Mouse (Mus musculus): Measurements from ENCODE around the gene Ciz1. TPM values are rescaled to one million over a fixed set of nuclear protein-coding genes. Genes with fewer than 3 reads are reported as not detected.

The Ciz1 gene
- polyA plus RNA-seq, 1 experiment from 2014 or later = 57.0 TPM

- Histone ChIP-seq H3K4me2 (ENCODE audit: low read depth) (no peak overlapping the region), H3K27me3 (ENCODE audit: control insufficient read depth, insufficient read depth, low read length) (no peaks in the 10 kb centered on the region), H3K9ac (ENCODE audit: low read length) (no peak overlapping the region), H3K27ac (ENCODE audit: low read depth, low read length) (no peak overlapping the region), H3K9me3 (ENCODE audit: control insufficient read depth, low read length) (no peaks in the 10 kb centered on the region), H3K36me3 (ENCODE audit: control insufficient read depth, insufficient read depth, low read length) (peaks cover 39% of the 10 kb centered on the region), H3K4me1 (ENCODE audit: control insufficient read depth, insufficient read depth, low read length) (peaks cover 6% of the 10 kb centered on the region), H3K4me3 (ENCODE audit: low read depth, low read length) (no peak overlapping the region)
- DNase-seq (ENCODE audit: low spot score) (no peak), ATAC-seq (ENCODE audit: insufficient read depth, low FRiP score, low TSS enrichment) (no peak)
- WGBS = 89% methylated on average over 12 of the region's 12 CpGs
Observed at GRCm38 (mm10) chr2:32418430-32419151, 66.5 kb downstream of the Ciz1 start.

- ATAC-seq (ENCODE audit: insufficient read depth, low FRiP score, low TSS enrichment) (no peak), DNase-seq (ENCODE audit: low spot score) (no peak)
- 96% methylated on average over 3 of the region's 3 CpGs for WGBS
Observed at GRCm38 (mm10) chr2:32419359-32419758, 67.2 kb downstream of the Ciz1 start.

GRCm38 (mm10) chr2:32420066-32420608 lies 68.0 kb downstream of the Ciz1 start:
- Histone ChIP-seq H3K9ac (ENCODE audit: low read length) (no peak overlapping the region), H3K4me1 (ENCODE audit: control insufficient read depth, insufficient read depth, low read length) (peaks cover 15% of the 10 kb centered on the region), H3K4me2 (ENCODE audit: low read depth) (no peak overlapping the region), H3K36me3 (ENCODE audit: control insufficient read depth, insufficient read depth, low read length) (peaks cover 32% of the 10 kb centered on the region), H3K4me3 (ENCODE audit: low read depth, low read length) (no peak overlapping the region), H3K9me3 (ENCODE audit: control insufficient read depth, low read length) (no peaks in the 10 kb centered on the region), H3K27me3 (ENCODE audit: control insufficient read depth, insufficient read depth, low read length) (no peaks in the 10 kb centered on the region), H3K27ac (ENCODE audit: low read depth, low read length) (no peak overlapping the region)
- ATAC-seq (ENCODE audit: insufficient read depth, low FRiP score, low TSS enrichment) (no peak), DNase-seq (ENCODE audit: low spot score) (no peak)
- WGBS = 90% methylated on average over 12 of the region's 12 CpGs

More at GRCm38 (mm10) chr2:32419359-32419758, 67.2 kb downstream of the Ciz1 start:
- Histone ChIP-seq H3K36me3 (ENCODE audit: control insufficient read depth, insufficient read depth, low read length) (peaks cover 37% of the 10 kb centered on the region), H3K4me3 (ENCODE audit: low read depth, low read length) (no peak overlapping the region), H3K4me1 (ENCODE audit: control insufficient read depth, insufficient read depth, low read length) (peaks cover 13% of the 10 kb centered on the region), H3K9me3 (ENCODE audit: control insufficient read depth, low read length) (no peaks in the 10 kb centered on the region), H3K9ac (ENCODE audit: low read length) (no peak overlapping the region), H3K27me3 (ENCODE audit: control insufficient read depth, insufficient read depth, low read length) (no peaks in the 10 kb centered on the region), H3K27ac (ENCODE audit: low read depth, low read length) (no peak overlapping the region), H3K4me2 (ENCODE audit: low read depth) (no peak overlapping the region)

GRCm38 (mm10) chr2:32420647-32421046 lies 68.5 kb downstream of the Ciz1 start:
- Histone ChIP-seq H3K4me1 (ENCODE audit: control insufficient read depth, insufficient read depth, low read length) (peaks cover 15% of the 10 kb centered on the region), H3K36me3 (ENCODE audit: control insufficient read depth, insufficient read depth, low read length) (peaks cover 27% of the 10 kb centered on the region)
- ATAC-seq (ENCODE audit: insufficient read depth, low FRiP score, low TSS enrichment) = no peak

GRCm38 (mm10) chr2:32421851-32422251 lies 69.7 kb downstream of the Ciz1 start:
- H3K4me1 ChIP-seq (ENCODE audit: control insufficient read depth, insufficient read depth, low read length) = peaks cover 15% of the 10 kb centered on the region
- WGBS = 98% methylated on average over 6 of the region's 6 CpGs
- H3K9ac ChIP-seq (ENCODE audit: low read length) = no peak overlapping the region
- H3K36me3 ChIP-seq (ENCODE audit: control insufficient read depth, insufficient read depth, low read length) = peaks cover 15% of the 10 kb centered on the region
- DNase-seq (ENCODE audit: low spot score) (no peak), ATAC-seq (ENCODE audit: insufficient read depth, low FRiP score, low TSS enrichment) (no peak)
- no peak overlapping the region for H3K27ac ChIP-seq (ENCODE audit: low read depth, low read length)
- H3K4me3 ChIP-seq (ENCODE audit: low read depth, low read length) = no peak overlapping the region
- no peaks in the 10 kb centered on the region for H3K27me3 ChIP-seq (ENCODE audit: control insufficient read depth, insufficient read depth, low read length)
- H3K9me3 ChIP-seq (ENCODE audit: control insufficient read depth, low read length) = no peaks in the 10 kb centered on the region
- H3K4me2 ChIP-seq (ENCODE audit: low read depth) = no peak overlapping the region

More at GRCm38 (mm10) chr2:32420647-32421046, 68.5 kb downstream of the Ciz1 start:
- Histone ChIP-seq H3K4me3 (ENCODE audit: low read depth, low read length) (no peak overlapping the region), H3K27me3 (ENCODE audit: control insufficient read depth, insufficient read depth, low read length) (no peaks in the 10 kb centered on the region), H3K9me3 (ENCODE audit: control insufficient read depth, low read length) (no peaks in the 10 kb centered on the region), H3K9ac (ENCODE audit: low read length) (no peak overlapping the region), H3K4me2 (ENCODE audit: low read depth) (no peak overlapping the region), H3K27ac (ENCODE audit: low read depth, low read length) (no peak overlapping the region)
- WGBS = 89% methylated on average over 6 of the region's 6 CpGs
- no peak for DNase-seq (ENCODE audit: low spot score)

- DNase-seq (ENCODE audit: low spot score) (peak; percentile 72), ATAC-seq (ENCODE audit: insufficient read depth, low FRiP score, low TSS enrichment) (peak; percentile 91)
- H3K36me3 ChIP-seq (ENCODE audit: control insufficient read depth, insufficient read depth, low read length) = peaks cover 10% of the 10 kb centered on the region
- H3K9me3 ChIP-seq (ENCODE audit: control insufficient read depth, low read length) = no peaks in the 10 kb centered on the region
- H3K4me3 ChIP-seq (ENCODE audit: low read depth, low read length) = peak overlapping the region; percentile 30
- H3K9ac ChIP-seq (ENCODE audit: low read length) = peak overlapping the region; percentile 41; the same call in 1 of the 2 replicates
- peak overlapping the region; percentile 60 for H3K4me2 ChIP-seq (ENCODE audit: low read depth)
- 2% methylated on average over 14 of the region's 14 CpGs for WGBS
- no peaks in the 10 kb centered on the region for H3K27me3 ChIP-seq (ENCODE audit: control insufficient read depth, insufficient read depth, low read length)
- H3K4me1 ChIP-seq (ENCODE audit: control insufficient read depth, insufficient read depth, low read length) = peaks cover 21% of the 10 kb centered on the region
- peak overlapping the region; percentile 70 for H3K27ac ChIP-seq (ENCODE audit: low read depth, low read length)
Observed at GRCm38 (mm10) chr2:32423481-32424331, 71.6 kb downstream of the Ciz1 start.

GRCm38 (mm10) chr2:32424796-32425195 lies 72.7 kb downstream of the Ciz1 start:
- no peak for DNase-seq (ENCODE audit: low spot score)
- H3K9ac ChIP-seq (ENCODE audit: low read length) = no peak overlapping the region
- H3K27ac ChIP-seq (ENCODE audit: low read depth, low read length) = peak overlapping the region; percentile 56; the same call in 1 of the 2 replicates
- no peak for ATAC-seq (ENCODE audit: insufficient read depth, low FRiP score, low TSS enrichment)
- H3K4me3 ChIP-seq (ENCODE audit: low read depth, low read length) = no peak overlapping the region
- peaks cover 6% of the 10 kb centered on the region for H3K36me3 ChIP-seq (ENCODE audit: control insufficient read depth, insufficient read depth, low read length)
- H3K4me1 ChIP-seq (ENCODE audit: control insufficient read depth, insufficient read depth, low read length) = peaks cover 31% of the 10 kb centered on the region
- WGBS = 65% methylated on average over 3 of the region's 3 CpGs
- H3K27me3 ChIP-seq (ENCODE audit: control insufficient read depth, insufficient read depth, low read length) = no peaks in the 10 kb centered on the region
- H3K9me3 ChIP-seq (ENCODE audit: control insufficient read depth, low read length) = no peaks in the 10 kb centered on the region
- H3K4me2 ChIP-seq (ENCODE audit: low read depth) = no peak overlapping the region

GRCm38 (mm10) chr2:32425568-32425967 lies 73.4 kb downstream of the Ciz1 start:
- 84% methylated on average over 5 of the region's 5 CpGs for WGBS
- Histone ChIP-seq H3K27ac (ENCODE audit: low read depth, low read length) (no peak overlapping the region), H3K9ac (ENCODE audit: low read length) (no peak overlapping the region), H3K9me3 (ENCODE audit: control insufficient read depth, low read length) (no peaks in the 10 kb centered on the region), H3K4me3 (ENCODE audit: low read depth, low read length) (no peak overlapping the region), H3K36me3 (ENCODE audit: control insufficient read depth, insufficient read depth, low read length) (peaks cover 1% of the 10 kb centered on the region), H3K27me3 (ENCODE audit: control insufficient read depth, insufficient read depth, low read length) (no peaks in the 10 kb centered on the region), H3K4me1 (ENCODE audit: control insufficient read depth, insufficient read depth, low read length) (peaks cover 34% of the 10 kb centered on the region), H3K4me2 (ENCODE audit: low read depth) (no peak overlapping the region)
- ATAC-seq (ENCODE audit: insufficient read depth, low FRiP score, low TSS enrichment) (no peak), DNase-seq (ENCODE audit: low spot score) (no peak)
